Mouse (Mus musculus): ENCODE measurements around the gene Tspan14.
A peak's percentile ranks its signal among the peaks of the same experiment; 100 is the strongest.

Tspan14 gene

DNA sequence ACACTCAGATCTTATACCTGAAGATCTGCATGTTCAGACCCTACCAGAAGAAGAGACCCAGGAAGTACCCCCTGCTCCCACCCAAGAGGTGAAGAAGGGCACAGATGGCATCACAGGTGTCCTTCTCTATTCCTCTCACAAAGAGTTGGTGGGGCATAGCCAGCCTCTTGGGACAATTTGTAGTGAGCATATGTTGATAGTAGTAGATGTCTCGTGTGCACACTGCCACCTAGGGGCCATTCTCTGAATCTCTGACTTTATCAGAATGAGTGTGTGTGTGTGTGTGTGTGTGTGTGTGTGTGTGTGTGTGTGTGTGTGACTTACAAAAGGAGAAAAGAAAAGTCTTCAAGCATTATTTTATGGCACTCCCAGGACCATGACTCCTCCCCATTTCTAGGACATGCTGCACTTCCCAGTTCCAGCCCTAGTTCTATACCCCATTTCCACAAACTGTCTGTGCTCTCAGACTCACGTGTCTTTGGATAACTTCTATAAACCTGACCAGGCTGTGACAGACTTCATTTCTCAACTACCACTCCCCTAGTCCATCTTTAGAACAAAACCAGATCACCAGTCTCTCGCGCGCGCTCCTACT is 8.6 kb upstream of the Tspan14 start:
- DNase-seq (ENCODE audit: low spot score), result peak; percentile 63

DNA sequence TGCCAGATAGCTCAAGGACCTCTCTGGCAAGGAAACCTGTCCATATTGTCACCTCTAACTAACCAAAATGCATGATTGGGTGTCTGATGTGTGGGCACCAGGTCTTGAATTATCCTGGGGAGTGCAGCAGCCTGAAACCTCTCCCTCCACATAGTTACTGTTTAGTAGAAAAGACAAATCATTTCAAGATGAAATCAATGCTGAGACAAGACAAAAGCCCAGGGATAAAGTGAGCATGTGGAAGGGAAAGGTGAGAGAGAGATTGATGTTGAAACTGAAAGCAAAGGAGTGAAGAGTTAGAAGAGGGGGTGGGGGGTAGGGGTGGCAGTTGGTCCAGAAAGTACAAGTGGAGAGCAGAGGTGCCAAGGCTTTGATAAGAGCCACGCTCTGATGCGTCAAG is 1.4 kb upstream of the Tspan14 start:
- no peak for DNase-seq (ENCODE audit: low spot score)

DNA sequence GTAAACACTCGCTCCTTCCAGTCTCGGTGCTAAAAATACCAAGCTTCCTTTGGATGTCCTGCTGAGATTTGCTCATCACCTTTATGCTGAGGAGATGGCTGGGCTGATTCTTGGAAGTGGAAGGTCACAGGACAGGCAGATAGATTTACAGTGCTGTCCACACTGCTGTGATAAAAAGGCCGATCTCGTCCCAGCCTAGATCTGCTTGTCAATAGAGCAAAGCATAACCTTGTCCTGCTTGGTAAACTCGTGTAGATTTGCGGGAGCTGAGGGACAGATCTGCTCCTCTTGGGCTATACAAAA is 942 bp upstream of the Tspan14 start:
- no peak for DNase-seq (ENCODE audit: low spot score)

DNA sequence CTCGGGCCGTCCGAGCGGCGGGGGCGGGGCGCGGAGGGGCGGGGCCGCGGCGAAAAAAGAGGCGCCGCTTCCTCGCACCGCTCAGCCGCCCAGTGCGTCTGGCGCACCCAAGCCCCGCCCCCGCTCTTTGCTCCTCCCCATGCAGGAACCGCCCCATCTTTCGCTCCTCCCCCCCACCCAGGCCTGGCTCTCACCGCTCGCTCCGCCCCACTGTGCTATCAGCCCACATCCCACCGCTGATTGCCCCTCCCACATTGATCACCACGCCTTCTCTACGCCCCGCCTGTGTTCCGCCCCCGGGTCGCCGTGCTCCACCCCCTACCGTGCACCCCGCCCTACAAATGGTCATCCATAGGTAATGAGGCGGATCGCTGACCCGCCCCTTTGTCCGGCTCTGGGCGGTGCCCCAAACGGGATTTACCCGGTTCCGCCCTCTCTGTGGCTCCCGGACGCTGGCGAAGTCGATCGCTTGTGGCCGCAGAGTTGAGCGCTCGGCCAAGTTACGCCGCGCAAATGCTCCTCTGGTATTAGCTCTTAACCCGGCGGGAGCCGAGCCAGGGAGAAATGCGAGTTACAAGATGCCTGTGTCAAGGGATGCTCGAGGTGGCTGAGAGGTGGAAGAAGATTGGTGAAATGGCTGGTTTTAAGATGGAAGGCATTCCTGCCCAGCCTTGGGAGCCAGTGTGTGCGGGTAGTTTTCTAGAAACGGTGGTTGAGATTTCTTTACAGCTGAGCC is 423 bp upstream of the Tspan14 start:
- DNase-seq (ENCODE audit: low spot score), result peak; percentile 100

DNA sequence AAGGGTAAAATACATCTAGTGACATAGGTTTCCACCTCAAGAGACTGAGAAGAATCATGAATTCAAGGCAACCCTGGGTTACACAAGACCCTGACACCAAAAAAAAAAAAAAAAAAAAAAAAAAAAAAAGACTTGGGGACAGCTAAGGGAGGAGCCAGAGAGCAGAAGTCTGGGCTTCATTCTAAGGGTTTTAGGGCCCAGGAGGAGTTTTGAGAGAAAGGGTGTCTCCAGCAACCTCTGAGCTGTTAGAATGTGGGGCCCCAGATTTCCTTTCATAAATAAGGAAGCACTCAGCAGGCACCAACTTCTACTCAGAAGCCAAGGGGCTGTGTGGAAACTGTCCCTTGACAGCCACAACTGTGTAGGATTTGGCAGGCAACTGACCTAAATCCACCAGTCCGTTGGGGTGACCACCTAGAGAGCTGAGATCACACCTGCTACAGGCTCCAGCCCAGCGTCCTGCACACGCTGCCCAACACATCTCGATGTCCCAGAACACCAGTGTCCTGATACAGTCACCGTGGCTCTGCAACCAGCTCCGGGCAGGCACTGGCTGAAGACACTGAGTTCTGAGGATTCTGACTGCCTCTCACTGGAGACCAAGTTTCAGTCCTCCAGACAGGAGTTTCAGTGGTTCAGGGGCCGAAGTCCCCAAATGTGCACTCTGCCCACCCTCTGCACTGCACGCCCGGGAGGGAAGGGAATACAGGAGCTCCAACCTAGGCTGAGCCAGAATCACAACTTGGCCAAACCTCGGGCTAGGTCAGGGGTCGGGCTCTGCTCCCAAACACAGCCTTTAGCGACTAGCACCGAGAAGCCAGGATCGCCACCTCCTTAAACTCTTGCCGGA is 875 bp downstream of the Tspan14 start:
- DNase-seq (ENCODE audit: low spot score), result peak; percentile 62

DNA sequence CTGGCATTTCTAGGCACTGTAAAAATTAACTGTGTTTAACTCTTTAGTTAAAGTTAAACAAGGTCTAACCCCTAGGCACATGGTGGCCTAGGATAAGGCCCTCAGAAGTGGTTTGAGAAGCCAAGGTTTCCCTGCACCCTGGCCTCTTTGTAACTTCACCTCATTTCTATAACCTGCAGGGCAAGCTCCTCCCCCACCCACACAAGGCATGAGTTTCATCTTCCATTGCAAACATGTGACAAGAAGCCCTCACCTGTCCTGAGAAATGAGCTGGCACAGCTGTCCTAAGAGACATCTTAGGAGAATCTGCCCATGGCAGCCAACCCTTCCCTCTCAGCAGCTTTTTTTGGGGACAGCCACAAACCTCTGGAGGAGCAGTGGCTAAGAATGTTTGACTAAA is 1.7 kb downstream of the Tspan14 start:
- no peak for DNase-seq (ENCODE audit: low spot score)

DNA sequence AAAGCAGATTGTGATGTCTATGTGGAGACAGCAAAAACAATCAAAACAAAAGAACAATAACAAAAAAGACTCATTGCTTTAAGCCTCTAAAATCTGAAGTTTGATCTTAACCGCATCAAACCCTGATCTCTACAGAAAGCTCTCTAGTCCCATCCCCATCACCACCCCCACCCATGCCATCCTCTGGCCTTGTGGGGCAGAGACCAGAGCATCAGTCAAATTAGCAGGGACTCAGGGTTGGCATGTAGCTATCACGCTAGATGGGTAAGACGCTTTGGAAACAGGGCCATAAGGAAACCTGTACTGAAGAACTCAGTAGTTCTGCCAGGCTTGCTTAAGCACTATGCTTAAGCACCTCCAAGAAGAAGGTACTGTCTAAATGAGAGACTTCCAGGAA is 2.4 kb downstream of the Tspan14 start:
- no peak for DNase-seq (ENCODE audit: low spot score)

DNA sequence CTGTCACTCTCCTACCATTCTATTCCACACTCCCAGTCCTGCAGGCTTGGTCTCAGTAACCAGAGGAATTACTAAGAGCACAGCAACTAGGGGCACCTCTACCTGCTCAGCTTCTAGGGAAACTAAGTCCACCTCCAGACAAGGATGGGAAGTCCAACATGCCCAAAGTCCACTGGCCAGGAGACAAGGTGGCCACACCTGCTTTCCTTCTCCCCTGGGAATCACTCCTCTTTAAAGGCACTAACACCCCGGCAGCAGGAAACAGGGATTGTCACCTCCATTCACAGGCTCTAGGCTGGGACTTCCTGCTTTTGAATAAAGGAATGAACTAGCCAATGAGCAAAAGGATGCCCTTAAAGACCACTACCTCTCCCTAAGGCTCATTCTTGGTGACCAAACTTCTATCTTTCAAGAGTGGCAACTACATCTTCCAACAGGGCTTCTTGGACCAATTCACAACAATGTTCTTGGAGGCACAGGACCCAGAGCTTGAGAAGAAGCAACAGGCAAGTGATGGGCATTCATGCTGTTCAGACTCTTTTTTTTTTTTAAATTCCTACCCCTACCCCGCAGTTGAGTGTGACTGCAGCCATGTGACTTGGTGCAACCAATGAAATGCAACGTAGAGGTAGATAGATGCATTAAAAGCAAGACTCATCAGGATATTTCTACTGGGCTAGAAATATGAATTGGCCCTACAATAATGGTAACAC is 3.0 kb downstream of the Tspan14 start:
- DNase-seq (ENCODE audit: low spot score), result no peak

DNA sequence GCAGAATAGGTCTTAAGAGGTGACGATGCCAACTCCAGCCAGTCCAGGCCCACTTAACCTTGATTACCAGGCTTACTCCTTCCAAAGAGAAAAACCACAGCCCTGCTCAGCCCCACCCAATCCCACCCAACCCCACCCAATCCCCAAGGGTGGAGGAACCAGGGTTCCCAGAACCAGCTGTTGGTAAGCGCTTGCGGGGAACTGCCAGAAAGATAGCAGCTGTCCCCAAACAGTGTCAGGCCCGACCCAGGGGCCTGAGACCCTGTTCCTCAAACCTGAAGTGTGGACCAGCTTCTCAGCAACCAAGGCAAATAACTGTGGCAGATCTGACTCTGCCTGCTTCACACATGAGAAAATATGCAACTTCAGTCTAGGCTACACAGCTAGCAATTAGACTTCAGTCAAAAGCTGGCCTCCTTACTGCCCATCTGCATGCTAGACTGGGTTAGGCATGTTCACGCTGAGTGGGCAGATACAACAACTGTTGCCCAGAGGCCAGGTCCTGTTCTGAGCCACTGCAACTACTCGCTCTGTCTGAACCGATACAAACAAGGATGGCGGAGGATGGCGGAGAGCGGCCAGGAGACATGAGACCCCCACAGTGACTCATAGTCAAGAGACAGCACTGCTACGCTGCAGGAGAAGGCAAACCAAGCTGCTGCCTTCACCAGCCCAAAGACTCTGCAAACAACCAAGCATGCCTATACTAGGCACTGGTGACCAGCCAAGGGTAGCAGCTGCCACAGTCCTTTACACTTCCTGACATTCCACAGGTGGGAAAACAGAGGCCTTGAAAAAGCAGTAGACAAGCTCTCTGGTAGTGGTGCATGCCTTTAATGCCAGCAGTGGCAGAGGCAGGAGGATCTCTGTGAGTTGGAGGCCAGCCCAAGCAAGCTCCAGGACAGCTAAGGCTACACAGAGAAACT is 4.0 kb downstream of the Tspan14 start:
- no peak for DNase-seq (ENCODE audit: low spot score)

DNA sequence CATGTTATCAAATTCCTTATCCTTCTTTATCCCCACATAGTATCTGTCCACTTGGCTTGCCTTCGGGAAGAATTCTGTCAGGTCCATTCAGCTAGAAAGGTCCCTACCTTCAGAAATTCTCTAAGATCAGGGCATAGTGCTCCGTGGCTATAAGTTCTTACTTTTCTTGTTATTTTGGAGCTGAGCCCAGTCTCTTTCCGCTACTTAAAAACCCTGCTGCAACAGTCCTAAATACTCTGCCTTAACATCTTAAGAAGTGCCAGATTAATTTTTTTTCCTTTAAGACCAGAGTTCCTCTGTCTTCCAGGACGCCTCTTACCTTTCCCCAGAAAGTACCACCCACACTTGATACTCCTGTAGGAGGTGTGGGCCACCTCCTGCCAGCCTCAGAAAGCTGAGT is 6.4 kb downstream of the Tspan14 start:
- no peak for DNase-seq (ENCODE audit: low spot score)

DNA sequence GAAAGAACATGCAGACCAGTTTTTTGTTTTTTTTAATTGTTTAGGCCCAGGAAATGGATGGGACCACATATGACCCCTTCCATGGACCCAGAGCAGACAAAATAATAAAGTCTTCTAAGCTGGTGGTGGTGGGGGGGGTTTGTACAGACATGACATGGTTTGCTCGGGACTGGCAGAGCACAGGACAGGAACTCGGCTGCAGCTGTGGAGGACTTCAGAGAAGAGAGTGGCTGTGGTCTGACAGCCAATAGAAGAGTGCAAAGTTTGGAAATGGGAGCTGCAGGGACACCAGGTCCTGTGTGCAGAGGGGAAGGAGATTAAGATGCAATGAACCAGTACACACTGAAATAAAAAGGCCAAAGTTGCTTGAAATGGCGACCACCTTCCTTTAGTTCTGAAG is 7.0 kb downstream of the Tspan14 start:
- DNase-seq (ENCODE audit: low spot score), result no peak

DNA sequence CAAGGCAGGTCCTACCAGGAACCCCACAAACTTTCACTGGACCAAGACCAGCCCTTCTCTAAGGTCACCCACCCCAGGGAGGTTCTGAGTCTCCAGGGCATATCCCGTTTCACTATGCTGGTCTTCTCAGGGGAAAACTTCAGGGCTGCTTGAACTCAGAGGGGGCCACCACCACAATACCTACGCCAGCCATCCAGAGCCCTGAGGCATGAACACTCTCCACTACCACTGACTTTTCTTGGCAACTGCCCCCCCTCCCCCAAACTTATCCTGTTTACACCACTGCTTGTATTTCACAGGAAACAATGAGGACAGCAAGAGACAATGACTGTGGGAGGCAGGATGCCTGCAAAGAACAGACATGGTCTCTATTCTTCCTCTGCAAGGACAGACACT is 7.6 kb downstream of the Tspan14 start:
- DNase-seq (ENCODE audit: low spot score), result no peak

DNA sequence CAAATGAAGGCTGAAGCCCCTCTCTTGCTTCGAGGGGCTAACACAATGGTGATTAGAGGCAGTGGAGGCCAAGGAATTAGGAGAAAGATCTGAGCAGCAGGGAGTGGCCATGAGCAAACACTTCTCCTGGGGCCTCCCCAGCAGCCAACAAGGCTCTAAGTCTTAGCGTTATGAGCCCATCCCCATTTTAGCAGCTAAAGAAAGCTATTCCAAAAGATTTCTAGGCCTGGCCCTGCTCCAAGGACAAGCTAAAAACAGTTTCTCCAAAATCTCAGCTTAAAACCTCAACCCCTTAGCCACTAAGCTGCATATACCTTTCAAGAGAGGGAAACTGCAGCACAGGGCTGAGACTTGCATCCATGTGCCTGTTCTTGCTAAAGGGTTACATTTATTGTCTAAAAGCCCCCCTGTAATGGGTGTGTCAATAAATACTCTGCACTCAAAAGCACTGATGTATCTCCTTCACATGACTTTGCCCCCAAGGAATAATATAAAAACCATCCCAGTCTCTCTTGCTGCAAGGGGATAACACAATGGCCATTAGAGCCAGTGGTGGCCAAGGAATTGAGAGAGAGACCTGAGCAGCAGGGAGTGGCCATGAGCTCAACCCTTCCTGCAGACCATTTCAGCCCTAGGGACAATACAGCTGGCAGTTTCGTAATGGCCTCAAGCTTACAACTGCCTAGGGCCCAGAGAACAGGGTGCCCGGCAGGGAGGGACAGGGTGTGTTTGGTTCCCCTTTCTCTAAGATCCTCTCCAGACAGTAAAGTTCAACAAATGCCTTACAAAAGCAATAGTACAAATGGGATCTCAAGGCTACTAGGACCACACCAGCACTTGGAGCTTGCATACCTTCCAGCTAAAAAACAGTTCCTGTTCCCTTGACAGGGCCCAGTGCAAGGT is 8.3 kb downstream of the Tspan14 start:
- no peak for DNase-seq (ENCODE audit: low spot score)

DNA sequence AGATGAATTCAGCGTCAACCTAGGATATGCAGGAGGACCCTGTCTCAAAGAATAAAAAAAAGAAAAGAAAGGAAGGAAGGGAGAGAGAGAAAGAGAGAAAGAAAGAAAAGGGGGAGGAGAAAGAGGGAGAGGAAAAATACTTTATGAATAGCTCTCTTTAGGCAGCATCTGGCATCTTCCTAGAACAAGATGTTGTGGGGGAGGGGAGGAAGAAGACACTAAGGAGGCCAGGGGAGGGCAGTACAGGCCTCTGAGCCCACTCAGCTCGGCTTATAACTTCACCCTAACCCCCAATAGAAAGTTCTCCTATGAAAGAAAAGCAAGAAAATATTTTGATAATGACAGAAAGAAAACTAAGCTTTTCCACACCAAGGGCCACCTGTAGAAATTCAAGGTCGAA is 9.0 kb downstream of the Tspan14 start:
- no peak for DNase-seq (ENCODE audit: low spot score)

DNA sequence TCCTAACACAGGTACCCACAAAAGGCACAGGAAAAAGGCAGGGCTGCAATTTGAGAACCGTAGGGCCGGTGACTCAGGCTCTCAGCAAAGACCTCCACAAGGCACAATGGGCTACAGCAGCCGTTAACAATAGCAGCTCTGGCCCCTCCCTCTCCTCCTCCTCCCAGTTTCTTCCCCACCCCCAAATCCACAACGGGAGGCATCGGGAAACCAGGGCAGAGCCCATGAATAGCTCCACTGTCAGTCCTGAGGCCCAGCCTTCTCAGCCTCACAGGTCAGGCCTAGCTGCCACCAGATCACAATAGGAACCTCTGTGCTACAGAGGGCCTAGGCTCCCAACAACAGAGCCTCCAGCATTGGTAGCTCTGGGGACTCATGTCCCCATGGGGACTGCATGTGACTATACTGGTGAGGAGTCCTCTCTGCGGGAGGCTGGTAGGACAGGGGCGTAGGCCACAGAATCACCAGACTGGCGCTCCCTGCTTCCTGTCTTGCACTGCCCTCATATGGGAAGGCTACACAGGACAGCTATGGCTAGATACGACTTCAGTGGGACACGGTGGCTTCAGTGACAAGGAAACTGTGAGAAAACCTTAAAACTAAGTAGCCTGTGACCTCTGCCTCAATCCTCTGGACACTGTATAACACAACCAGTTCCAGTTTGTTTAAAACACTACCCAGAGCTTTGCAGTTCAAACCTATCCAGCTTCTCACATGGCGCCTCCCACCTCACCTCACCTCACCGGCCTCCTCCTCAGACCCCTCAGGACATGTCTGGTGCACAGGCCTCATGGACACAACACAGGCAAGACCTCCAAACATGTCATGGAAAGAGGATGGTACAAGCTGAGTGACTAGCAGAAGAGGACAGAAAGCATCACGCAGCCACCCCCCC is 10.1 kb downstream of the Tspan14 start:
- peak; percentile 60 for DNase-seq (ENCODE audit: low spot score)

DNA sequence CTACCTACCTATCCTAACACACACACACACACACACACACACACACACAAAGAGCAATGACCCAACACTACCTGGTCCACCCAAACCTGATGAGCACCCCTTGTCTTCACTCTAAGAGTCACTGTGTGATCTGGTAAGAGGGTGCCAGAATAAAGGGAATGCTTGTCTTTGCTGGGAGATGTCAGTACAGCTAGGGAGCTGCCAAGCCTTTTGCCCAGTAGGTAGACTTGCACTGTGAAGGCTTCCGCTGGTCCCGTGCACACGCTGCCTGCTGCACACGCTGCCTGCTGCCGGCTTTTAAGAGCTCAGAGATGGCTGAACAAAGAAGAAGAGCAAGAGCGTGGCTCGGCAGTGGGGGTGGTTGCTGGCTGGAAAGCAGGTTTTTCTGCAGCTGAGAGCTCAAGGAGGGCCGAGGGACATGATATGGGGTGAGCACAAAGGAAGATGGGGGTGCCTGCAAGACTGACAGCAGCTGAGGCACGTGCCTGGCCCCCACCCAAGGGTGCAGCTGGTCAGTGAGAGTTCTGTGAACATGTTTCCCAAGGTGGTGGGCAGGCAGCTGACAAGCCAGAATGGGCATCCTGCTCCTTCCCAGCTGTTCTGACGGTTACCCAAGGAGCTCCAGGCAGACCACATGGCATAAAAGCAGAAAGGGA is 10.9 kb downstream of the Tspan14 start:
- DNase-seq (ENCODE audit: low spot score), result no peak

DNA sequence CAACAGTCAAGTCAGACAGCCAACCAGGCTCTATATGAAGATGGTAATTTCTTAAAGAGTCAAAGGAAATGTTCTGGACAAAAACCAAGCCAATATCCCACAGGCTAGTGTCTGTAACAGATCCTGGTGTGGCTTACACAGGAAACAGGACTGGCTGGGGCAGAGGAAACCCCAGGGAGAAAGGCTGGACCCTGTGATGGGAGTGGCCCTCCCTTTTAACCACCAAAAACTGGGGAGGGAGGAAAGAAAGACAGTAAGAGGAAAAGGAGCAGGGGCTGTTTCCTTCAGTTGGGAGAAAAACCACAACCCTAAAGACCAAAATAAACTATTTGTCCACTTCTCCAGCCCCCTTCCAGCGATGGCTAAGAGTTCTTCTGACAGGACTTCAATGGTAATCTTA is 11.5 kb downstream of the Tspan14 start:
- no peak for DNase-seq (ENCODE audit: low spot score)

DNA sequence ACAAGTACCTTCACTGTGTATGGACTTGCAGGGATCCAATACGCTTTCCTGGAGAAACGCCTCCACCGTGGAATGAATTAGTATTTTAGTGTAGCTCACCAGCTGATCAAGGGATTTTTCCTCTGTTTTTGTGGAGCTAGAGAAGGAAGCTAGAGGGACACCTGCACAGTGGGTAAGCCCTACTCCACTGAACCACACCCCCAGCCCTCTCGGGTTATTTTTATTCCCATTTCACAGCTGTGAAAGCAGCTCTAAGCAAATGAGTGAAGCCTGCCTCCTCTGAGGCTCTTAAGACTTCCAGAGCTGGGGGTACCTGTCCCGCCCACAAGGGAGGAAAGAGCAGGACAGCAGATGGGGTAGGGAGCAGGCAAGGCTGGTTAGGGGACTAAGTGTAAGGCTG is 13.2 kb downstream of the Tspan14 start:
- DNase-seq (ENCODE audit: low spot score), result no peak

DNA sequence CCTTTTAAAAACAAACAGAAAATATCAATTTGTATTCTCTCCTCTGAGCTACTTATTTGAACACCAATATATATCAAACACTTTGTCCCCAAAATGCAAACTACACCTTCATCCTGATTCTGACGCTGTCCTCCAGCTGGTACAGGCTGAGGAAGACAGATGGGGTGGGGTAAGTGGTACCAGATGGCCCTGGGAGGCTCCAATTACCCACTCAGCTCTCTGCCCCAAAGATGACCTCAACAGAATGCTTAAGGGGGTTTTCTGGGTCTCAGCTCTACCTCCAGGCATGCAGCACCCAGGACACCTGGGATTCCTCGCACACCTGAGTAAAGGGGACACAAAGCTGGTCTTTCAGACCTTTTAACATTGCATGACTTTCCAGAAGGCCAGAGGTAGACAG is 13.9 kb downstream of the Tspan14 start:
- DNase-seq (ENCODE audit: low spot score), result no peak

Measured in yolk sac, embryonic 10.5 days (tissue).